Mouse (Mus musculus): ENCODE measurements around the gene Zswim5. TPM values are rescaled to one million over a fixed set of nuclear protein-coding genes. Genes with fewer than 3 reads are reported as not detected.

Zswim5 gene
- total RNA-seq, 2 experiments from 2014 or later = 1.5 to 1.6 TPM

DNA sequence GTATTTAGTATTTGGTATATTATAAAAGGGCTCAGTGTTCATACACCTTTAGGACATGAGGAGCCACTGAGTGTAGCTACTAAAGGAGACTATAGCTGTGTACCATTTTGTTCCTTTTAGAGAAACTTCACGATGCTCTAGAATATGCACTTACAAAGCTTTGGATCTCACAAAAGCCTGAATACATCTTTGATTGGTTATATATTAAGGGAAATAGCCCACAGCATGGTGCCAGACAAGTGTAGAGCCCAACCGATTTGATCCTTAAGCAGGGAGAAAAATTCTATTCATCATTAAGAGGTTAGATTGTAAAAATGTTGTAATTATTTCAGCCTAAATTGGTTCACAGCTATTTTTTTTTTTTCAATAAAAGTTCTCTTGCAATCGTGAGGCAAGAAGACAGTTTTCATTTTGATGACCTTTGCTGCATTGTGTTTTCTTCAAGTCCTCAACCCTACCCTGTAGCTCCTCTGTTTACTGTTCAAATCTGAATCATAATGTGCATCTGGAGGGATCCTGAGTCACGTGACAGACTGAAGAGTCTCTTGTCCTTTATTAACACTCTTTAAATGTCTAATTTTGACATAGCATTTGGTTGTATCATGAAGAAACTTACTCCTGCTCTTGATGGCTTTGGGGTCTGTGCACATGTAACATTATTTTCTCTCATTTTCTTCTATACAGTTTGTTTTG lies 33.5 kb downstream of the Zswim5 start:
- no peak for DNase-seq
- intact Hi-C loops (cut with DNase I) = no loop called here

DNA sequence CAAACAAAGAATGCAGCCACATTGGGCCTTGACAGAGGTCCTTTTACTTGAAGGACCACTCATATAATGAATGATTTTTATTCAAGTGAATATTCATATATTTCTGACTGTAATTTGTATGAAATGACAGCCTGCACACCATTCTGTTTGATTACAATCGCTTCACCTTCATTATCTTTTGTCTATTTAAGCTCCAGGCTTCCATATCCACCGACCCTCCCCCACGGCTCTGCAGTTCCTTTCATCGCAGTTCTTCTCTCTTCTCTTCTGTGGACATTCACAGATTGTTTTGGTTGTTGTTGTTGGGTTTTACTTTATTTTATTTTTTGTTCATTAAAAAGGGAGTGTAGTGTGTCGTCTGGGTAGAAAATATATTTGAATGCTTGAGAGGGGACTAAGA lies 34.0 kb downstream of the Zswim5 start:
- intact Hi-C loops (cut with DNase I) = no loop called here
- DNase-seq = no peak

DNA sequence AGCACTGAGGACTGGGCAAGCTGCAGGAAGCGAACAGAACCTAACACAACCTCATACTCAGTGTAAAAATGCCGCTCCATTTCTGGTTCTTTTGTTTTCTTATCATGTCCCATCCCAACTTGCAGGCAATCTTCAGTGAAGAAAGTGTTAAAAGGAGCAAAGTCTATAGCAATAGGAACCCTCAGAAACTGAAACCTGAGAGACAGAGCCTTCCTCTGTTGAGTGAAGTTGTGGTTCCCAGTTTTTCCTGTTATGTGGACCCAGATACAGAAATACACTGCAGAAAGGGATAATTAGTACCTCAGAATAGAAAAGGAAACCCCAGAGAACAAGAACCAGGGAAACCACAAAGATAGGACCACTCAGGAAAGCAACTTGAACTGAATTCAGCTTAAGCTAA lies 36.1 kb downstream of the Zswim5 start:
- intact Hi-C loops (cut with DNase I) = no loop called here
- DNase-seq = no peak

DNA sequence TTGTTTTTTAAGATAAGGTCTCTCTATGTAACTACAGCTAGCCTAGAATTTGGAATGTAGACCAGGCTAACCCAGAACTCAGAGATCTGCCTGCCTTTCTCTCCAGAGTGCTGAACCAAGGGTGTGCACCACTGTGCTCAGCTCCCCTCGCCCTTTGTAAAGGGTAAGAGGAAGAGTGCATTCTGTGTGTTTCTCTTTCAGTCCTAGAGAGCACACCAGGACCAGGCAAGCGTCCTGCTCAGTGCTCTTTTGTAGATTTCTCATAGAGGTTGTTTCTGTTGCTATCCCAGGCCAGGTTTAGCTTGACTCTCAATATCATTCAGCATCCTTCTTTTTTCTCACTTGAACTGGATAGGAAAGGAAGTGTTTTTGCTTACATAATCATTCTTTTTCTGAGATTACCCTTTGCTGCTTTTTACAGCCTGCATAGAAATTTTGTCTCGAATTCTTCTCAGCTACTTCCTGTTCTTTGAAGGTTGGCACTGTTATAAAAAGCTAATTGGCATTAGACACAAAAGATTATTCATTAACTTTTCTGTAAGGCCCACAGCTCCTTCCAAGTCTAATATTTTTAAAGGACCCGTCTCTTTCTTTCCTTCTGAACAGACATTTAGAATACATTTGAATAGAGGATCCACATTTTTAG lies 51.0 kb downstream of the Zswim5 start:
- DNase-seq = no peak
- intact Hi-C loops (cut with DNase I) = no loop called here

DNA sequence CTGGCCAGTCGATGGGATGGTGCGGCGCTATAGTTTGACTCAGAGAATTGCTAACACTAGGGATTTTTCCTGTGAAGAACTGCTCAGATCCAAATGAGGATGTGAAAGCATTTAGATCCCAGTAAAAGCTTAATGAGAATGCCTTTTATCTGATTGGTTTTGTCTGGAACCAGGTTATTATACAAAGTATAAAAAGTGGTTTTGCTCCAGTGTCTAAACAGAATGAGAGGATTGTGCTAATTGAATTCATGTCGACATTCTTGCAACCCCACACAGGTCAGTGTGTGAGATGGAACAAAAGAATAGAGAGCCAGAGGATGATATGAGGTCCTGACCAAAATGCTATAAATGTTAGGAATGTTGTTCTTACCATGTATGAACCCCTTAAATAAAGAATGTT lies 62.4 kb downstream of the Zswim5 start:
- intact Hi-C loops (cut with DNase I) = no loop called here
- DNase-seq = no peak

DNA sequence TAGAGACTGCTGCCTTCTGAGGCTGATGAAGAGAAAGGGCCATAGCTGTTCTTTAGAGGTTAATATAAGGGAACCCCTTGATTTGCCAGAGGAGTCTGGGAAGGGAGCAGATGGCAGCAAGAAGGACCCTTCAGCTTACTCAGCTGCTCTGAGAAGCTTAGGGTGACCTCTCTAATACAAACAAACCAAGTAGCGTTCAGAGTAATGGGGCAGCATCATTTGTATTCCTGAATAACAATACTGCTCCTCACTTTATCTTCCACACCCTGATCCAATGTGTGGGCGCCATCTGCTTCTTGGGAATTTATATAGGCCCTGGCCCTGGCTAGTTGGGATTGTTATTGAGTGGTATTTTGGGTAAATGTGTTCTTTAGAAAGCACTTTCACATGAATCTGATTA lies 65.5 kb downstream of the Zswim5 start:
- no peak for DNase-seq
- intact Hi-C loops (cut with DNase I) = no loop called here

DNA sequence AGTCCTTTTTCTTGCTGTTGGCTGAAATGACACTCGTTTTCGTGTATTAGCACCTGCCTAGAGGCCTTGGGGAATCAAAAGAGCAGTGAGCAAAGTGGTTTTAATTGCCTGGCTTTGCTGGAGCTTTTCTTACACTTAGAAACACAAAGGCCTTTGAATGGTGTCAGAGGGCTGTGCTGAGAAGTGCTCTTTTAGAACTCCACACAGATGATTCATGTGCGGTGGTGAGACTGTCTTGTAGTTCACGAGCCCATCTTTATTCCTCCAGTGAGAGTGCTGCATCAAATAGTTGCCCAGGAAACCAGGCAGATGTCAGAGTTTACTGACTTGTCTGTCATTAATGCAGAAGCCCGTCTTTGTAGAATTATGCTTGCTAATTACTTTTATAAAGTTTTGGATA lies 66.9 kb downstream of the Zswim5 start:
- no peak for DNase-seq
- intact Hi-C loops (cut with DNase I) = no loop called here

DNA sequence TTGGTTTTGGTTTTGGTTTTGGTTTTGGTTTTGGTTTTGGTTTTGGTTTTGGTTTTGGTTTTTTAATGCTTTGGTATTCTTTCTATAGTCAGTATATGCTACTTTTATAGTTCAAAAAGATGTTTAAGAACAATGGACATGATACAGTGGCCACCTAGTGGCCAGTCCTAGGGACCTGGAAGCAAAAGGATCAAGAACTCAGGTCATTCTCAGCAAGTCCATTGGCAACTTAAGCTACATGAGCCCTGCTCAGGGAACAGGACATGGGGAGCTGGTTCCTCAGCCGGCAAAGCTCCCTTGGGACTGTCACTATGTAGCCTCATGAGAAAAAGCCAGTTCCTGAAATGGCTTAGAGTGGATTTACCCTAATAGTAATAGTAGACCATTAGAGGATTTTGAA lies 74.5 kb downstream of the Zswim5 start:
- intact Hi-C loops (cut with DNase I) = no loop called here

DNA sequence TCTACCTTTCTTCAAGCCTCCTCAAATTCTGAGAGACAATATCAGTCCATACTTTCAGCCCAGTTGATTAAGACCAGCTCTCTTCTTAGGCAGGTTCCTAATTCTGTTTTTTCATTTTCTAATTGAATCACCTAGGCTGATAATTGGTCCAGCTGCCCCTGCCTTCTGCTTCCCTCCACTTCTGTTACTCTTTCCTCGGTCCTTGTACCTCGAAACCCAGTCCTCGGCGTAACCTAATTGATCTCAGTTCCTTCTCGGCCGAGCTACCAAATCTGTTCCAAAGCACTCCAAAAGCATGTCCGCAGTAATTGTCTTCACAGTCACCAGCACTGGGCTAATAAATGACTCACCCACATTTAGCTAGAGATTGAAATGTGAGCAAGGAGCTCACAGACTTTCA lies 77.8 kb downstream of the Zswim5 start:
- DNase-seq = no peak
- intact Hi-C loops (cut with DNase I) = no loop called here

More for the DNA sequence above, 74.5 kb downstream of the Zswim5 start:
- no peak for DNase-seq

DNA sequence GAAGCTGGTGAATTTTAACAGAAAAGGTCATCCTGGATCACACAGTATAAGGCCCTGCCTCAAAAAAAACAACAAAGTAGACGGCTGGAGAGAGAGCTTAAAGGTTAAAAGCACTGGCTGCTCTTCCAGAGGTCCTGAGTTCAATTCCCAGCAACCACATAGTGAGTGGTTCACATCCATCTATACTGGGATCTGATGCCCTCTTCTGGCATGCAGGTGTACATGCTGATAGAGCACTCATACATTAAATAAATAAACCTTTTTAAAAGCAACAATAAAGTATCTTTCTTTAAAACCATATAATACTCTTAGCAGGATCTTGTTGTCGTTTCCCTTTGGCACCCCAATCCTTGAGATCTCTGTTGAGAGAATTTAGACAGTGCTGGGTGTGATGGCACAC lies 99.3 kb downstream of the Zswim5 start:
- intact Hi-C loops (cut with DNase I) = no loop called here
- DNase-seq = no peak

DNA sequence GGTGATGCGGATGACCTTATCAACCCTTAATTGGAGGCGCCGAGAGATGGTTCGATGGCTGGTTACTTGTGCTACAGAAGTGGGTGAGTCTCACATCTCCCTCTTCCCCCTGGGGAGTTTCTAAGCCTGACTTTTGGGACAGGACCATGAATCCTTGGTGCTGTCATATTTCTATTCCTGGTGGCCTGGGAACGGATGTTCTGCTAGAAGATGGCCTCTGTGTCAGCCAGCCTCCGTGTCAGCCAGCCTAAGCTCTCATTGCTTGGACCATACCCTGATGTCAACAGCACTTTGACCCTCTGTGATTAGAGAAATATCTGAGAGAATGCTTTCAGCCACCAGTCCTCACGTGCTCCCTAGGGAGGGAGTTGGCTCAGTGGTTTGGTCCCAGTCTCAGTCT lies 108.5 kb downstream of the Zswim5 start:
- intact Hi-C loops (cut with DNase I) = loop anchor here (5.0 kb wide), 1 partner anchor 108 kb away; the partner anchor contains the start of gene Zswim5
- no peak for DNase-seq

DNA sequence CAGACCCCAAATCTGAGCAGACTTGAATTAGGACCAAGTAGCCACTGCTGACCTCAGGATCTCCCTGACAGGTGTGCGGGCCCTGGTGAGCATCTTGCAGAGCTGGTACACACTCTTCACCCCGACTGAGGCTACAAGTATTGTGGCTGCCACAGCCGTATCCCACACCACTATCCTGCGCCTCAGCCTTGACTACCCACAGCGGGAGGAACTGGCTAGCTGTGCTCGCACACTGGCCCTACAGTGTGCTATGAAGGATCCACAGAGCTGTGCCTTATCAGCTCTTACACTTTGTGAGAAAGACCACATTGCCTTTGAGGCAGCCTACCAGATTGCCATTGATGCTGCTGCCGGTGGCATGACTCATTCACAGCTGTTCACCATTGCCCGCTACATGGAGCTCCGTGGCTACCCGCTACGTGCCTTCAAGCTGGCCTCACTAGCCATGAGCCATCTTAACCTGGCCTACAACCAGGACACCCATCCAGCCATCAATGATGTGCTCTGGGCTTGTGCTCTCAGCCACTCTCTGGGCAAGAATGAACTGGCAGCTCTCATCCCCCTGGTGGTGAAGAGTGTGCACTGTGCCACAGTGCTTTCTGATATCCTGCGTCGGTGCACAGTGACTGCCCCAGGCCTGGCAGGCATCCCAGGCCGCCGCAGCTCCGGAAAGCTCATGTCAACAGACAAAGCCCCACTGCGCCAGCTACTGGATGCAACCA lies 109.4 kb downstream of the Zswim5 start:
- intact Hi-C loops (cut with DNase I) = loop anchor here (5.0 kb wide), 1 partner anchor 109 kb away; the partner anchor contains the start of gene Zswim5
- DNase-seq = peak; percentile 75 to 81

DNA sequence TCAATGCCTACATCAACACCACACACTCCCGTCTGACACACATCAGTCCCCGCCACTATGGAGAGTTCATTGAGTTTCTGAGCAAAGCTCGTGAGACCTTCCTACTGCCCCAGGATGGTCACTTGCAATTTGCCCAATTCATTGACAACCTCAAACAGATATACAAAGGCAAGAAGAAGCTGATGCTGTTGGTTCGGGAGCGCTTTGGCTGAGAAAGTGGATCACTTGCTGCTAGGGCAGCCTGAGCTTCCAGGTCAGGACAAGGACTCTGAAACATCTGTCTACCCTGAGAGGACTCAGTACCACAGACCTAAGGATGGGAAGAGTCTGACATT lies 109.9 kb downstream of the Zswim5 start:
- intact Hi-C loops (cut with DNase I) = loop anchor here (5.0 kb wide), 1 partner anchor 110 kb away; the partner anchor contains the start of gene Zswim5
- DNase-seq = no peak

DNA sequence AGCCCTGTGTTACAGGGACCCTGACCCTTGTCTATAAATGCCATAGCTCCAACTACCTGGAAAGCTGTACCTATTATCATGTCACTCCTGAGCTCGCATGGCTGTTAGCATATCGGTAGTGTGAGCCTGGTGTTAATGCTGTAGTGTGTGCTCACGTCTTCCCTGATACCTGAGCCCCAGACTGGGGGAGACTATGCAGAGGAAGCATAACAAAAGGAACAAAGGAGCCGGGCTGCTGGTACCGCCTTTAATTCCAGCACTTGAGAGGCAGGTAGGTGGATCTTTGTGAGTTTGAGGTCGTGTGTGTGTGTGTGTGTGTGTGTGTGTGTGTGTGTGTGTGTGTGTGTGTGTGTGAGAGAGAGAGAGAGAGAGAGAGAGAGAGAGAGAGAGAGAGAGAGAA lies 112.6 kb downstream of the Zswim5 start:
- intact Hi-C loops (cut with DNase I) = loop anchor here (5.0 kb wide), 2 partner anchors 112 to 272 kb away; partner anchors contain the start of gene Zswim5

DNA sequence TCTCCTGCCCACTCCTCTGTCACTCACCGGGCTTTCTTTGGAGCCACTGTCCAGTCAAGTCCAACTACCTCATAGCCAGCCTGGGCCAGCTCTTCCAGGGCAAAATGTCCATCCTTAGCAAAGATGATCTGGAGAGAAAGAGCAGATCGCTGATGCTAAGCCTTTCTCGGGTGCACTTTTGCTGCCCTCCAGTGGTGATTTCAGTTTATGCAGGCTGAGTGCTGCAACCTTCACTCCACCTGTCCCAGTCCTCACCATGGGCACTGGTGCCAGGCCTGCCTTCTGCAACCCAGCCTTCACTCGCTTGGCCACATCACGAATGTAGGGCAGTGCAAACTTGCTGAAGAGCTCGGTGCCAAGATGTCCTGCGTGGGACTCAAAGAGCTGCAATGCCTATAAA lies 114.2 kb downstream of the Zswim5 start:
- DNase-seq = peak; percentile 83 to 91
- intact Hi-C loops (cut with DNase I) = loop anchor here (1.0 to 5.0 kb wide), 2 partner anchors 163 to 274 kb away; no protein-coding TSS in a partner anchor

More for the DNA sequence above, 112.6 kb downstream of the Zswim5 start:
- no peak for DNase-seq

DNA sequence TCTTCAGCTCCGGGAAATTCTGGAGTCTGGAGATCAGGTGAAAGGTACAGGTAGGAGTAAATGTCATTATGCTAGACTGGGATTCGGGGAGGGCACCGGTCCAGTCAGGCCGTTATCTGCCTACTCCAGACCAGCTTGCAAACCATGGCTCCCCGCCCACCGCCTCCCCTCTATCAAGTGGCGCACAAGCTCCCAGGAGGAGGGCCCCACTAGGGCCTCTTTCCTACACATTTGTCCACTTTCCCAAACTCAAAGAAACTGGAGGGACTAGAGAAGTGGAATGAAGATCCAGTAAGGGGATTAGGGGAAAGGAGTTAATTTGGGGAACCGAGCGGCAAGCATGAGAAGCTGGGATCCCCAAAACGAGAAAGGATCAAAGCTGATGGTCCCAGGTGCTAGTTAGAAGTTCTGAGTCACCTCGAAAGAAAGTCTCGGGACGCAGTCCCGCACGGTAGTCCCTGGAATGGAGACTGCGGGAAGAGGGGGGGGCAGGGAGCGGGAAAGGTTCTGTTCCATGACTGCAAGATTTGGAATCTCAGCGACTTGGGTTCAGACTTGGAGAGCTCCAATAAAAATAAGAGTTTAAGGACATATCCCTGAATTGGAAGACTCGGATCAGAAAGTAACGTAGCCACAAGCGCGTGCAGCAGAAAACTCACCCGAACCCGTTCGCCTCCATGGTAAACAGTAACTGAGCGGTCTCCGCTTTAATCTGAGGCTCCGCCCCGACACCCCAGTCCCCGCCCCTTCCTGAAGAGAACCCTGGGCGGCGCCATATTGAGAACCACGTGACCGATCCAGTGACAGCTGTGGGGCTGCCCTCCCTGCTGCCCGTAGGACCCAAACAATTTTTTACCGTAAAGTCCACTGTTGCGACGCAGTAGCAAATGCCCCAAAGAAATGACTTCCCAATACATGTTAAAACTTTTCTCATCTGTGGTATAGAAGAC lies 116.8 kb downstream of the Zswim5 start, which contains the start of gene Urod:
Gene Urod (minus strand): TSS at position 742 of the 950 bp plus-strand sequence.
- DNase-seq = peak; percentile 97
- intact Hi-C loops (cut with DNase I) = loop anchor here (5.0 kb wide), 1 partner anchor 277 kb away; no protein-coding TSS in a partner anchor

DNA sequence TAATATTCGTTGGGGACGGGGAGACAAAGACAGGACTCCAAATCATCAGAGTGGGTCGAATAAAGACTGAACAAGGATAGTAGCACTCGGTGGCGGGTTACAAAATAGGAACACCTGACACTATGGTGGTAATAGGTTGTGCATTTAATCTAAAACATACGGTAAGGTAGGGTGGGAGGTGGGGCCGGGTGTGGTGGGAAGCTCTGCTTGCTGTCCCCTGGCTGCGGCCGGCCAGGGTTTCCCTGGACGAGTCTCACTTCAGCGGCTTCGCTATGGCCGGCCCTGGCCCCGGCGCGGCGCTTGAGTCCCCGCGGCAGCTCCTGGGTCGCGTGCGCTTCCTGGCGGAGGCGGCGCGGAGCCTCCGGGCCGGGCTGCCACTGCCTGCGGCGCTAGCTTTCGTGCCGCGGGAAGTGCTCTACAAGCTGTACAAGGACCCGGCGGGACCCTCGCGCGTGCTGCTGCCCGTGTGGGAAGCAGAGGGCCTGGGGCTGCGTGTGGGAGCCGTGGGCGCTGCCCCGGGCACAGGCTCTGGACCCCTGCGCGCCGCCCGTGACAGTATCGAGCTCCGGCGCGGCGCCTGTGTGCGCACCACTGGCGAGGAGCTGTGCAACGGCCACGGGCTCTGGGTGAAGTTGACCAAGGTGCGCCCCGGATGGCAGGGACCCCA lies 118.1 kb downstream of the Zswim5 start, which contains the start of gene Hectd3:
Gene Hectd3 (plus strand): TSS at position 187 of the 667 bp plus-strand sequence.
- intact Hi-C loops (cut with DNase I) = no loop called here
- DNase-seq = peak; percentile 71 to 72

DNA sequence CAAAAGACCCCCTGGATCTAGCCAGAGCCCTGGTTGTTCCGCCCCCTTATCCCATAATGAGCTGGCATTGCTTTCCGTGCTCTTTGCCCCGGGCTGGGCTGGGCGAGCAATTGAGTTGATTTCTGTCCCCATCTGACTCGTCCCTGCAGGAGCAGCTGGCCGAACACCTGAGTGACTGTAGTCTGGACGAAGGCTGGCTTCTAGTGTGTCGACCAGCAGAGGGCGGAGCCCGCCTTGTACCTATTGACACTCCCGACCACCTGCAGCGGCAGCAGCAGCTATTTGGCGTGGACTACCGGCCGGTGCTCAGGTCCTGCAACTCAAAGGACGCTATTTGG lies 118.6 kb downstream of the Zswim5 start:
- intact Hi-C loops (cut with DNase I) = no loop called here
- DNase-seq = peak; percentile 44 to 61

DNA sequence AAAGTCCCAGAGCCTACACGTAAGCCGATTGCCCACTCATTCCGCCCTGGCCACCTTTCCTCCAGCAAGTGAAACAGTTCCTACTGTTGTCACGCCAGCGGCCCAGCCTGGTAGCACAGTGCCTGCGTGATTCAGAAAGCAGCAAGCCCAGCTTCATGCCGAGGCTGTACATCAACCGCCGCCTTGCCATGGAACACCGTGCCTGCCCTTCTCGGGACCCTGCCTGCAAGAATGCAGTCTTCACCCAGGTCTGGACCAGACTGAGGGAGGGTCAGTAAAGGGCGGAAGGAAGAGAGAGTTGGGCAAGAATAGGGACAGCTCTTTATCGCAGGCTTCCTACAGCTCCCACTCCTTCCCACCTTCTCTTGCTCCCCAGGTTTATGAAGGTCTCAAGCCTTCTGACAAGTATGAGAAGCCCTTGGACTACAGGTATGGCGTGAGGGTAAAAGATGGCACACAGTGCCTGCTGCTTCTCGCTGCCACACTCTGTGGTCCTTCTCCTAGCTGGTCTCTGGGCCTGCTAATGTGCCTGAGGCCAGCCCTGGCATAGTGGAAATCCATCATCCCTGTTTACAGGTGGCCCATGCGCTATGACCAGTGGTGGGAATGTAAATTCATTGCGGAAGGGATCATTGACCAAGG lies 122.5 kb downstream of the Zswim5 start:
- intact Hi-C loops (cut with DNase I) = loop anchor here (5.0 kb wide), 1 partner anchor 98 kb away; the partner anchor contains the start of gene Ptch2
- no peak for DNase-seq
